Mouse (Mus musculus) erythroblast, embryonic 14.5 days (primary cell): Measurements from ENCODE around the gene Zfp316. TPM values are rescaled to one million over a fixed set of nuclear protein-coding genes. Genes with fewer than 3 reads are reported as not detected.

ENCODE experiments used
- H3K27me3 ChIP-seq: 2 replicates; pipeline ENCODE4 v1.6.1; 2012; ENCODE audit warnings: inconsistent platforms; ENCODE audit not compliant: control insufficient read depth
- H3K36me3 ChIP-seq: 2 replicates; pipeline ENCODE4 v1.6.1; 2012; ENCODE audit warnings: mild to moderate bottlenecking, inconsistent platforms; ENCODE audit not compliant: control insufficient read depth
- H3K4me1 ChIP-seq: 2 replicates; pipeline ENCODE4 v1.6.1; 2012; ENCODE audit warnings: inconsistent platforms; ENCODE audit not compliant: control insufficient read depth
- H3K4me3 ChIP-seq: replicated peaks from 2 replicates; pipeline ENCODE3; 2012; ENCODE audit warnings: moderate library complexity, mild to moderate bottlenecking, inconsistent platforms
- H3K9me3 ChIP-seq: 2 replicates; pipeline ENCODE4 v1.6.1; 2012; ENCODE audit warnings: low read length, inconsistent platforms, mixed read lengths; ENCODE audit not compliant: control insufficient read depth
- GATA1 ChIP-seq: IDR thresholded peaks from 2 replicates; pipeline ENCODE4 v1.6.1; 2012; ENCODE audit warnings: low read length, inconsistent platforms, mixed read lengths
- TAL1 ChIP-seq: IDR thresholded peaks from 3 replicates; pipeline ENCODE4 v1.6.1; 2012; ENCODE audit warnings: low read length, inconsistent platforms, mixed read lengths
- polyA plus RNA-seq: library from polyadenylated mRNA; stranded (reverse); fragments of >175 nt; gene quantifications from 2 replicates; pipeline ENCODE4 v1.2.3, GENCODE M21; 2012

The Zfp316 gene
- polyA plus RNA-seq, 1 experiment: 0.02 TPM

DNA sequence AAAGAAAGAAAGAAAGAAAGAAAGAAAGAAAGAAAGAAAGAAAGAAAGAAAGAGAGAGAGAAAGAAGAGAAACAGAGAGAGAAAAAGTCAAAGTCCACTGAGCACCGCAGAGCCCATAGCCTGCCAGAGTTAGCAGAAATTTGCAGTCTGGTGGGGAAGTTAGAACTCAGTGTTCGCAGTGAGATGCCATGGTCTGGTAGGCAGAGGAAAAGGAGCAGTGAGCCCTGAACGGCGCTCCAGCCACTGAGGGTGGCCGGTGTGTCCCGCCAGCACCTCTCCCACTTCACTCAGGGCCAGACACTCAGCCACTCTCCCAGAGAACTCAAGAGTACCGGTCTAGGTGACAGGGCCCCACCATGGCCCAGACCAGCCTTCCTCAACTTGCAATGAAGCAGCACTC lies 34.4 kb upstream of the Zfp316 start:
- H3K4me1 ChIP-seq: peaks cover 7% of the 10 kb centered on the region
- peaks cover 4% of the 10 kb centered on the region; the same call in 1 of the 2 replicates for H3K9me3 ChIP-seq
- TF ChIP-seq GATA1: no peak
- TF ChIP-seq TAL1: no peak
- peaks cover 98% of the 10 kb centered on the region for H3K36me3 ChIP-seq
- no peaks in the 10 kb centered on the region for H3K27me3 ChIP-seq
- H3K4me3 ChIP-seq: no peak overlapping the region

DNA sequence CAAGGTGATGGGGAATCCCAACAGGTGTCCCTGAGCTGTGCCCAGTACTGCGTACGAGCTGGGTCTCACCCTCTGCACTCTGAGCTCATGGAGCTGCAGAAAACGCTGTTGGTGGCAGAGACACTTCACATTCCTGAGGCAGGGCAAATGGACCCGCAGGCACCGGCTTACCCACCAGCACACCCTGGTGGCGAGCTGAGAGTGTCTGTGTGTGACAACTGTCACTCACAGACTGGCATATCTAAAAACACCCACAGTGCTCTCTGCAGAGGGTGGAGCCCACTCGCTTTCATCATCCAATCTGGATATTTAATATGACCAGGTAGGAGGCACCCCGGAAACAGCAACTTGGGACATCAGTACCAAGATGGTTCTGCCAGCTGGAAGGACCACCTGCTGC lies 31.5 kb upstream of the Zfp316 start:
- peaks cover 75% of the 10 kb centered on the region for H3K36me3 ChIP-seq
- TF ChIP-seq GATA1 (no peak), TAL1 (no peak)

DNA sequence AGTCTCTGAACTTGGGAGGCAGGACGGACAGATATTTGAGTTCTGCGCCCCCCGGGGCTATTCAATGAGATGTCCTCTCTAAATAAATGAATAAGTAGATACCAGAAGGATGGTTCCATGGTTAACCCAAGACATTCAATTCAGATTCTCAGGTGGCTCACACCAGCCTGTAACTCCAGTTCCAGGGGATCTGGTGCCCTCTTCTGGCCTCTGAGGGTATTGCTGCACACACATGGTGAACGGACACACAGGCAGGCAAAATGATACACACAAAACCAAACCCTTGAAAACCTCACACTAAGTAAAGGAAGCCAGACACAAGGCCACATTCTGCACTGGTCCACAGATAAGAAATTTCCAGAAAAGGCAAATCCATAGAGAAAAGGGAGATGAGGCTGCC lies 29.9 kb upstream of the Zfp316 start:
- H3K27me3 ChIP-seq: peaks cover 4% of the 10 kb centered on the region; the same call in 1 of the 2 replicates
- TF ChIP-seq GATA1: no peak
- H3K4me1 ChIP-seq: peaks cover 7% of the 10 kb centered on the region
- peaks cover 5% of the 10 kb centered on the region for H3K9me3 ChIP-seq
- peaks cover 59% of the 10 kb centered on the region for H3K36me3 ChIP-seq
- no peak overlapping the region for H3K4me3 ChIP-seq

More for the DNA sequence above, 31.5 kb upstream of the Zfp316 start:
- H3K4me1 ChIP-seq: peaks cover 7% of the 10 kb centered on the region
- H3K4me3 ChIP-seq: no peak overlapping the region
- H3K9me3 ChIP-seq: peaks cover 4% of the 10 kb centered on the region; the same call in 1 of the 2 replicates
- H3K27me3 ChIP-seq: no peaks in the 10 kb centered on the region

DNA sequence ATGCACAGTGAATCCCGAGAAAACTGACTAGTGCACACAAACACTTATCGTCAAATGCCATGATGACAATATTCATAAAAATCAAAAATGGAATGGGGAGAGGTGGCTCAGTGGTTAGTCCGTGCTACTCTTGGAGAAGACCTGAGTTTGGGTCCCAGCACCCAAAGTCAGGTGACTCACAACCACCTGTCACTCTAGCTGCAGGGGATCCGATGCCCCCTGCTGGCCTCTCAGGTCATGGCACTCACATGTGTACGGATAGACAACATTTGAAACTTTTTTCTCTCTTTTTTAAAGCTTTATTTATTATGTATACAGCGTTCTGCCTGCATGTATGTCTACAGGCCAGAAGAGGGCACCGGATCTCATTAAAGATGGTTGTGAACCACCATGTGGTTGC lies 28.6 kb upstream of the Zfp316 start:
- H3K27me3 ChIP-seq: peaks cover 17% of the 10 kb centered on the region
- H3K9me3 ChIP-seq: peaks cover 10% of the 10 kb centered on the region
- peaks cover 7% of the 10 kb centered on the region for H3K4me1 ChIP-seq
- no peak for TF ChIP-seq GATA1
- TF ChIP-seq TAL1: no peak
- peaks cover 48% of the 10 kb centered on the region for H3K36me3 ChIP-seq
- no peak overlapping the region for H3K4me3 ChIP-seq

DNA sequence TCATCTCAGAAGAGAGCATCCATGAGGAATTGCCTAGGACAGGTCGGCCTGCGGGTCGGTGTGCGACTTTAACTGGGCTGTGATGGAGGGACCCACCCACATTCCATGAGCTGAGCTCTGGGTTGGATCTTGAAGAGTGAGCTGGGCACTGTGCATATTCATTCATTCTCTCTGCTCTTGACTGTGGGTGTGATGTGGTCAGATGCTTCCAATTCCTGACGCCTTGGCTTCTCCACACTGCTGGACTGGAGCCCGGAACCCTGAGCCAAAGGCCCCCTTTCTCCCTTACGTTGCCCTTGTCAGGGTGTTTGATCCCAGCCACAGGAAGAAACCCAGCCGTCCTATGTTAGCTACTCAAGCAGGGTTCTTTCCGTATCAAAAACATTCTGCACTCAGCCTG lies 28.2 kb upstream of the Zfp316 start:
- no peak for TF ChIP-seq GATA1
- TF ChIP-seq TAL1: no peak
- peaks cover 21% of the 10 kb centered on the region for H3K27me3 ChIP-seq
- peaks cover 10% of the 10 kb centered on the region for H3K9me3 ChIP-seq
- peaks cover 4% of the 10 kb centered on the region for H3K4me1 ChIP-seq
- H3K4me3 ChIP-seq: no peak overlapping the region
- peaks cover 44% of the 10 kb centered on the region for H3K36me3 ChIP-seq

DNA sequence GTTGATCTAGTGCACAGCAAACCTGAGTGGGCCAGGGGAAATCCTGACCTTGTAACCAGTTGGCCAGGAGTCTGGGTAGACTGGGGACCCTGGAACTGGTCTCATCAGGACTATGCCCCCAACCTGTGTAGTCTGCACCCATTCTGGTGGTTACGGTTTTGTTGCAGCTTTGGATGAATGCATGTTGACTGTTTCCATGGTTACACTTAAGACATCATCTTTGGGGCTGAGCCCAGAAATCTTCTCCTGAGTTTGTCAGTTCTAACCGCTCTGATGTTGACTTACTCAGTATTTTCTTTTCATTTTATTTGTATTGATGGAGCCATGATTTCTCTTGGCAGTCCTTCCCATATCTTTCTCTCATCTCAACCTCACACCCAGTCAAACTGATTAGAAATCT lies 25.5 kb upstream of the Zfp316 start:
- peaks cover 17% of the 10 kb centered on the region for H3K36me3 ChIP-seq
- TF ChIP-seq TAL1: no peak
- TF ChIP-seq GATA1: no peak
- peaks cover 10% of the 10 kb centered on the region for H3K9me3 ChIP-seq
- H3K4me3 ChIP-seq: no peak overlapping the region
- H3K27me3 ChIP-seq: peaks cover 47% of the 10 kb centered on the region
- no peaks in the 10 kb centered on the region; the same call in 1 of the 2 replicates for H3K4me1 ChIP-seq

DNA sequence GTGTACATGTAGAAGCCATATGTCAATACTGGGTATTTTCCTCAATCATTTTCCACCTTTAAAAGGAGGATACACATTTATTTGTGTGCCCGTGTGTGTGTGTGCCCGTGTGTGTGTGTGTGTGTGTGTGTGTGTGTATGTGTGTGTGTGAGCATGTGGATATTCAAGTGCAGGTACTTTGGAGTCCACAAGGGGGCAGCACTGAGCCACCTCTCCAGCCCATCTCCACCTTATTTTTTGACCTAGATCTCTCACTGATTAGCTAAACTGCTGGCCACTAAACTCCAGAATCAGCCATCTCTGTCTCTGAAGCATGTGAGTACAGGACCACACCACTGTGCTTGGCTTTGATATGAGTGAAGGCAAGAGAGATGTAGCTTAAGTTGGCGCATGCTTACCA lies 25.0 kb upstream of the Zfp316 start:
- Histone ChIP-seq H3K27me3 (peaks cover 51% of the 10 kb centered on the region), H3K4me3 (no peak overlapping the region), H3K4me1 (no peaks in the 10 kb centered on the region; the same call in 1 of the 2 replicates), H3K36me3 (peaks cover 12% of the 10 kb centered on the region), H3K9me3 (peaks cover 10% of the 10 kb centered on the region)
- TF ChIP-seq TAL1: no peak
- no peak for TF ChIP-seq GATA1

DNA sequence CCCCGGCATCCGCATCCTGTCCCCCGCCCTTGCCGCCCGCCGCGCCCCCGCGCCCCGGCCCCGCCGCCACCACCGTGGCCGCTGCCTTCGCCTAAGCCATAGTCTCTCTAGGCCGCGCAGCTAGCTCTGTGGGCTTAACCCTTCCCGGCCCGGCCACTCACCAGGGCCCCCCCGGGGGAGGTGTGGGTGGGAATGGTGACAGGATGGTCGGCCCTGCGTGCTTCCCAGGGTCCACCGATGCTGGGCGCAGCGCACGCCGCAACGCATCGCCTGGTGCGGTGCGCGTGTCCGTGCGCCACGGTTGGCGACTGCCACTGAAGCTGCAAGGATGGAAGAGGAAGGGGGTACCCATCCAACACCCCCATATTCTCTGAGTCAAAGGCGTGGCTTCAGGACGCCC lies 23.6 kb upstream of the Zfp316 start, which contains the start of gene Zfp853:
Zfp853 (minus strand) TSS at position 220 of the 400 bp plus-strand sequence.
- Histone ChIP-seq H3K4me1 (no peaks in the 10 kb centered on the region; the same call in 1 of the 2 replicates), H3K36me3 (no peaks in the 10 kb centered on the region; the same call in 1 of the 2 replicates), H3K4me3 (no peak within 1 kb of the TSS), H3K27me3 (peaks cover 66% of the 10 kb centered on the region), H3K9me3 (peaks cover 16% of the 10 kb centered on the region)
- TF ChIP-seq TAL1: no peak
- TF ChIP-seq GATA1: no peak

DNA sequence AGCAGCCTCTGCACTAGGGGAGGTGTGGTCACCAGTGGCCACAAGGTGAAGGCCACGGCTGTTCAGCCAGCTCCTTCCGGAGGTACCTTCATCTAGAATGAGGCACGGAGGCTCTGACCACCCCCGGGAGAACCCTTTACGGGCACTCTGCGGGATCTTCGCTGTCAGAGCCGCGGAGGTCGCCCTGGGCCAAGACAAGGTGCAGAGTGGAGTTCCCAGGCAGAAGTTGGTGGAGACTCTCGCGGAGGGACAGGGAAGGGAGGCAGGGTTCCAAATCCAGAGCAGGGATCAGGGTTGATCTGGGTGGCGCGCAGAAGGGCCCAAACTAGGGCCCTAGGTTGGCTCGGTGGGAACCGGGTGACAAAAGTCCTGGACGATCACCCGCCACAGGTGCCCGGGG lies 23.1 kb upstream of the Zfp316 start:
- Histone ChIP-seq H3K27me3 (peaks cover 71% of the 10 kb centered on the region), H3K4me3 (no peak overlapping the region), H3K36me3 (no peaks in the 10 kb centered on the region; the same call in 1 of the 2 replicates), H3K4me1 (peaks cover 1% of the 10 kb centered on the region; the same call in 1 of the 2 replicates), H3K9me3 (peaks cover 20% of the 10 kb centered on the region)
- TF ChIP-seq GATA1: no peak
- TF ChIP-seq TAL1: no peak

DNA sequence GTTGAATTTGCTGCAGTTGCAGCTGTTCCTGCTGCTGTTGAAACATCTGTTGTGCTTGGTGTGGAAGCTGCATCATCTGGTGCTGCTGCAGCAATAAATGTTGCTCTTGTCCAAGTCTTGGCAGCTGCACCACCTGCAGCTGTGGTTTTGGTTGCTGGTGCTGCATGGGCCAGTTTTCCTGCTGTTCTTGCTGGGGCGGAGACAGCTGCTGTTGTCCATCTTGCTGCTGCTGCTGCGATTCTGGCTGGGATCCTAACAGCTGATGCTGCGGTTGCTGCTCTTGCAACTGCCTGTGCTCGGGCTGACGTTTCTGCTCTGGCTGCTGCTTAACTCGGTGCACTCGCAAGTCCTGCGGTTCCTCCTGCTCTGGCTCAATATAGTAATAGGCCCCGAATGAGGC lies 19.5 kb upstream of the Zfp316 start:
- no peak overlapping the region for H3K4me3 ChIP-seq
- peaks cover 3% of the 10 kb centered on the region; the same call in 1 of the 2 replicates for H3K4me1 ChIP-seq
- H3K27me3 ChIP-seq: peaks cover 91% of the 10 kb centered on the region
- peaks cover 15% of the 10 kb centered on the region for H3K9me3 ChIP-seq
- no peaks in the 10 kb centered on the region for H3K36me3 ChIP-seq
- TF ChIP-seq TAL1 (no peak), GATA1 (no peak)
